Mouse (Mus musculus) granulocyte monocyte progenitor cell, adult 5-6 weeks (primary cell): ENCODE results near the gene Ccdc117. TPM values are rescaled to one million over a fixed set of nuclear protein-coding genes. Genes with fewer than 3 reads are reported as not detected.
"Not testable (repeated sequence)": the region's sequence is repeated elsewhere in the genome, so short reads cannot be mapped to it uniquely, and the experiment has no call there.

Experiments used
- ATAC-seq: replicated peaks from 2 replicates; pipeline ENCODE4 v1.8.0; 2016; ENCODE audit warnings: mild to moderate bottlenecking, moderate TSS enrichment, inconsistent platforms; ENCODE audit not compliant: poor library complexity, severe bottlenecking
- total RNA-seq, 2 experiments: library from RNA; stranded (forward) in 1 of 2; stranded (reverse) in 1 of 2; fragments of 200-712, 200-1000 nt in 1 of 2; fragments of >200 nt in 1 of 2; fragmentation: Nextera tagmentation in 1 of 2; gene quantifications; 2 replicates each; pipeline ENCODE4 v1.2.3; 2014 to 2017

Gene Ccdc117
- total RNA-seq, 2 experiments from 2014 or later: 18.5 to 26.1 TPM

DNA sequence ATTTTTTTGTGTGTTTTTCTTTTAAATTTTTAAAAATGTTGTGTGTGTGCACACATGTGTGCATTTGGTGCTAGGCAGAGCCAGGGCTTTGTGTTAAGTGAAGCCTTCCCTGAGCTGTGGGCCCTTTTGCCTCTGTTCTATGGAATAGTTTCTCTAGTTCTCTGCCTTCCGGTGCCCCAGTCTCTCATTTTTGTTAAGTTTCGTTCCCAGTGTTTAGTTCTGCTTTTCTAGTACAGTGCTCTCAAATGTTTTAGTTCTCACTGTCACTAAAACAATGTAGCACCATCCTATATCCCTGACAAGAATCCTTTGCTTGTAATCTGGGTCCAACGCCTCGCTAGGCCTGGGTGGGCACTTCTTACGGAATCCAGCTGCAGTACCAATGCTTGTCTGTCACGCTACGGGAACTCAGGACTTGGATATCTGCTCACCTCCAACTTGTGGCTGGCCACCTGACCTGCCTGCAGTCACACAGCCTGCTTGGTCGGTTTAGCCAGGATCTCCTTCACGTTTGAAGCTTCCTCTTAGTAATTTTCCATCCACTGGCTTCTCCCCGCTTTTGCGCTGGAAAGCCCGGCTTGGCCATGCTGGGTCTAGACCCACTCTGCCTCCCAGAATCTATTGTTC, 29.8 kb downstream of the Ccdc117 start:
- peak; percentile 53 for ATAC-seq

- ATAC-seq: not testable (repeated sequence)
Observed at GRCm38 (mm10) chr11:5510686-5511085, 31.3 kb downstream of the Ccdc117 start.

DNA sequence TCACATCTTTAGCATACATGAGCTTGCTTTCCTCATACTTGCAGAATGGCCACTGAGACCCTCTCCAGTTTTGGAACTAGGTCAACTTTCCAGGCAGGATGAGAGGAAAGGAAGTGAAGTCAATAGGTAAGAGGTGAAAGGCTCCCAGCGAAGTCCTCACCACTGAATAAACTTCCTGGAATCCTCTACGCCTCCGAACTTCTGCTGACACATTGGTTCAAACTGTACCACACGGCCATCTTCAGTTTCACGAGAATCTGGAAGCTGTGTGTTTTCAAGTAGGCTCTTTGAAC, 31.9 kb downstream of the Ccdc117 start:
- no peak for ATAC-seq

DNA sequence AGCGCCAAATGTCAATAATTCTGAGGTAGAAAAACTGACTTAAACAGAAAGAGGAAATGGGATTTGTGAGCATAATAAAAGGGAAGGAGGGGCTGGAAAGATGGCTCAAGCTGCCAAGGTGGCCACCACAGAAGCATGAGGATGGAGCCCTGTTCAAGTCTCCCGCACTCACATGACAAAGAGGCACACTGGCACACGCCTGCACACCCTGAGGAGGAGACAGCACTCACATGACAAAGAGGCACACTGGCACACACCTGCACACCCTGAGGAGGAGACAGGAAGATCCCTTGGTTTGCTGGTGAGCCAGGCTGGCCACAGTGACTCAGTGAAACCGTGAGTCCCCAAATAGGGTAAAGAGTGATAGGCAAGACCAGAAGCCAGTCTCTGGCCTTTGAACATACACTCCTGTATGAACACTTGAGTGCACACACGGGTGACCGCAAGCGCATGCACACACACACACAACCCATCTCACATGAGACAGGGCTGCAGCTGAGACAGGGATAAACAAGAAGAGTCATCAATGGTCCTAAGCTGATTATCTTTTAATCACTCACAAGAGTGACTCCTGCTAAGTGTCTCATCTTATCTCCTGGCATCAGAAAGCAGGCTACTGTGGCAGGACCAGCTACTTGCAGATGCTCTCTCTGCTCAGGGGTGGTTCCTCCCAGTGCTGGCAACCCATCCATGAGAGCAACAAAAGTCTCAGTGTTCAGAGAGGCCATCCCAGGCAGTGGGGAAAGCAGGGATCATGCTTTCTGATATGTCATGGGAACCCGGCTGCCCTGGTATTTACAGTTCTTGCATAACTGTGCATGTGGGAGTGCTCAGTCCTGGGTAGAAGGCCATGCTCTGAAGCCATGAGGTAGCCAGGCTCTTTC, 32.5 kb downstream of the Ccdc117 start:
- ATAC-seq: peak; percentile 58

- ATAC-seq: peak; percentile 15; the same call in 1 of the 2 replicates
Observed at GRCm38 (mm10) chr11:5505856-5506575, 36.0 kb downstream of the Ccdc117 start.

- peak; percentile 93 for ATAC-seq
Observed at GRCm38 (mm10) chr11:5502351-5503051, 39.5 kb downstream of the Ccdc117 start.

- no peak for ATAC-seq
Observed at GRCm38 (mm10) chr11:5500903-5501741, 40.9 kb downstream of the Ccdc117 start.

- ATAC-seq: no peak
Observed at GRCm38 (mm10) chr11:5499961-5500644, 41.9 kb downstream of the Ccdc117 start.

DNA sequence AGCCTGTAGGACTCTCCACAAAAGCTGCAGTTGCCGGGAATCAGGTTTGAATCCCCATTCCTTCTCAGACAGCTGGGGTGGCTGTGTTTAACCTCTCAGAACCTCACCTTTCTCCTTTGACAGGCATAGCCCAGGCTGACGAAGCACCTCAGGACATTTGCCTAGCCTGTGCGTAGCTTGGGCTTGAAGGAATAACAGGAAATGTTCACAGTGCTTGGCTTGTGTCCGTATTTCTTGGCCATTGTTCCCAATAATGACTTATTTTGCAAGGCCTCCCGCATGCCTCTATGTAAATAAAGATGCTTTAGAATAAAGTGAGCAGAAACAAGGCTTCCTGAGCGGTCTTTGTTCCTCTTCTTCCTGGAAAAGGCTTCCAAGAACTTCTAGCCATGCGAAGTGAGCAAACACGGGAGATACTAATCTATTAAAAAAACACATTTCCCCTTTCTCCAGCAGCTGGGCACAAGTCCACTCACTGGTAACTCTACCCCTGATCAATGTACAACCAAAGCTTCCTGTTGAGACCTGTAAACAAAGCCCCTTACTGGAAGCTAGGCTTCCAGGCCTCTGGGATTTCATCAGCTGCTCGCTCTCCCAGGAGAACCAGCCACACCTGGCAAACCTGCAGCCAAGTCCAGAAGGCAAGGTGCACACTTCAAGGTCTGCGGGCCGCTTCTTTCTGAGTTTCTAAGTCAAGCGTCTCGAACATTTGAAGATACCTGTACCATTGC, 42.9 kb downstream of the Ccdc117 start:
- ATAC-seq: peak; percentile 11

DNA sequence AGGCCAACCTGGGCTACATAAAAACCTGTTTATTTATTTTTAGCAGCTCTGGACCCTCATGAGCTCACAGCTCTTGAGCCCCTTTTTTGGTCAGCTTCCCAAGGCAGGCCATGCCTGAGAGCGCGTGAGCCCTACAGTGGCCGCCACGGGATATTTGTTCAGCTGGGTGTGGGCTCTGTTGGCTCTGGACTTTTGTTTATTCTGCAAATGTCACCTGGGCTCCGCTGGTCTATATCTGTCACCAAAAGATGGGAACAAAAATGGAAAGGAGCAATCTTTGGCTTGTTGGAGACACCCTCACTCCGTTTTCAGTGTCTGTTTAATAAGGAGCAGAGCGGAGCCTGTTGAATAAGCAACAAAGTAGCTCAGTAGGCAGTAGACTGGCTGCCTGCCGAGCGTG, 43.6 kb downstream of the Ccdc117 start:
- no peak for ATAC-seq

DNA sequence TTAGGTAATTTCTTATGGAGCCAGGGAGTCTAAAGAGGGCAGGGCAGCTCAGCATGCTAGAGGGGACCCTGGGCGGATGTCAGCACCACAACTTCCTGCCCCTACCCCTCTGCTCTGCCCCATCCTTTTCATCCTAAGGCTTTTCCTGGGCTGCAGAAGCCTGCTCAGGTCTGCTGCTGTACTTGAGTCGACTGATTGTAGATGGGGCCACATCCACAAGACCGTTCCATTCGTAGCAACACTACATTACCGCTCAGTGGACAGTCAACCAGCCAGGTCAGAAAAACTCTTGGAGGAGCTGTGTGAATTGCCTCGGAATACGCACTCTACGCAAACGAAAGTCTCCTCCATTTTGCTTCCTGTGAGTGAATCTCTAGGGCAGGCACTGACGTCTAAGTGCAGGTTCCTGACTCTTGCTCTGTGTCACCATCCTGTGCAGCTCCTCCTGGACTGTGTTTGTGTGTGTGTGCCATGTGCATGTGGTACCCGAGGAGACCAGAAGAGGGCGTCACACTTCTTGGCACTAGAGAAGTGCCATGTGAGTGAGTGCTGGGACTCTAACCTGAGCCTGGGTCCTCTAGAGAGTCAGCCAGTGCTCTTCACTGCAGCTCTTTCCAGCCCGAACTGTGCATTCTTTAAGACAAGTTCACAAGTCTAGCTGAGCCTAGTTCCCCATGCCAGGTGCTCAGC, 45.3 kb downstream of the Ccdc117 start:
- no peak for ATAC-seq

DNA sequence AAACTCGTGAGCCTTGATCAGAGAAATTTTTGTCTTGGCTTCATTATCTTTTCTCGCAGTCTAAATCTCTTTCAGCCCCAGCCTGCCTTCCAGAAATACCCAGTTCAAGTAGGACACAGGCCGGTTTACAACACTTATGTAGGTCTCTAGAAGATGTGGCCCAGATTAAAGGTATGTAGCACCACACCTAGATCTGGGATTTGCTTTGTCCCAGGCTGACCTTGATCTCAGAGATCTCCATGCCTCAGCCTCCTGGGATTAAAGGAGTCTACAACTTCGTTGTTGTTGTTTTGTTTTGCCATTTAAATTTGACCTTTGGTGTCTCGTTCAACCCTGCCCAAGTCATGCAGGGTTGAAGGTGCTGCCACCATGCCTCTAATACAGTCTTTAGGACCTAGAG, 46.1 kb downstream of the Ccdc117 start:
- ATAC-seq: no peak

- no peak for ATAC-seq
Observed at GRCm38 (mm10) chr11:5495286-5495832, 46.6 kb downstream of the Ccdc117 start.

- no peak for ATAC-seq
Observed at GRCm38 (mm10) chr11:5493869-5494268, 48.1 kb downstream of the Ccdc117 start.

GRCm38 (mm10) chr11:5491912-5492311, 50.1 kb downstream of the Ccdc117 start:
- ATAC-seq: no peak

DNA sequence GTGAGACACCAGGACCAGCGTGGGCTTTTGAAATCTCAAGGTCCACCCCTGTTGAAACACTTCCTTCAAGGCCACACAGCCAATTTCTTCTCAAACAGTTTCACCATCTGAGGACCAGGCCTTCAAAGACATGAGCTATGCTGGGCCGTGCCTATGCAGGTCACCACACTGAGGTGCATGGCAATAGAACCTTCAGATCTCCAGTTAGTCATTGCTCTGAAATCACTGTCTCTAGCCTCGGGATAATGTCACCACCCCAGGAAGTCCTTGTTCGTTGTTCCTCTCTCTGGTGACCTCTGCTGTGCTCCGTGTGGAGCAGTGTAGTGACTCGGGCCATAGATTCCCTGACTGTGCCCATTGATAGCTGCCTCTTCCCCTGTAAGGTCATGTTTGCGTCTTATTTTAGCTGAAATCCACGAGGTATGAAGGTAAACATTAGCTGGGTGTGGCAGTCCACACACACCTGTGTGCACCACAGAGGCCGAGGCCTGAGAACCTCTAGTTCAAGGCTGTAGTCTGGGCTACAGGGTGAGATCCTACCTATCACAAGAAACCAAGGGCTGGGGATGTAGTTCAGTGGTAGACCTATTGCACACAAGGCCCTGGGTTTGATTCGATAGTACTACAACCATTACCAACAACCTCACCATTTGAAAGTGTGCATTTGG, 50.9 kb downstream of the Ccdc117 start:
- ATAC-seq: peak; percentile 42

DNA sequence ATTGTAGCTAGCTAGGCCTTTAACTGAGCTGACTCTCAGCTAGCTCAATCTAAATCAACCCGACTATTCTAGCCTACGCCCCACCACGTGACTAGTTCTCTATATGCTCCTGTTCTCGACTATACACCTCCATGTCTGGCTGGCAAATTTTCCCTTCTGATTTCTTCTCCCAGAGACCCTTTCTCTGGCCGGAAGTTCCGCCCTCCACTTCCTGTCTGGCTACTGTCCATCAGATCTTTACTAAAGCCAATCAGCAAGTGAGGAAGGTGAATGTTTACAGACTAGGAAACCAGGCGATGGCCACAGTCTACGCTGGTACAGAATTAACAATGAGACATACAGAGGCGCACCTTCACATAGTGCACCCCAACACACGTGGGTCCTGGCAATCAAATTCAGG, 52.6 kb downstream of the Ccdc117 start:
- ATAC-seq: not testable (repeated sequence)
